Mouse (Mus musculus) B cell, adult 62 days (primary cell): ENCODE results near the gene Prim1. TPM values are rescaled to one million over a fixed set of nuclear protein-coding genes. Genes with fewer than 3 reads are reported as not detected.

Experiments
- total RNA-seq: library from RNA; stranded (reverse); gene quantifications from 4 replicates; pipeline ENCODE4 v1.2.4, GENCODE M21; 2023

The Prim1 gene
- total RNA-seq: 13.5 to 17.2 TPM (median 14.0 TPM) in 4 replicates

DNA sequence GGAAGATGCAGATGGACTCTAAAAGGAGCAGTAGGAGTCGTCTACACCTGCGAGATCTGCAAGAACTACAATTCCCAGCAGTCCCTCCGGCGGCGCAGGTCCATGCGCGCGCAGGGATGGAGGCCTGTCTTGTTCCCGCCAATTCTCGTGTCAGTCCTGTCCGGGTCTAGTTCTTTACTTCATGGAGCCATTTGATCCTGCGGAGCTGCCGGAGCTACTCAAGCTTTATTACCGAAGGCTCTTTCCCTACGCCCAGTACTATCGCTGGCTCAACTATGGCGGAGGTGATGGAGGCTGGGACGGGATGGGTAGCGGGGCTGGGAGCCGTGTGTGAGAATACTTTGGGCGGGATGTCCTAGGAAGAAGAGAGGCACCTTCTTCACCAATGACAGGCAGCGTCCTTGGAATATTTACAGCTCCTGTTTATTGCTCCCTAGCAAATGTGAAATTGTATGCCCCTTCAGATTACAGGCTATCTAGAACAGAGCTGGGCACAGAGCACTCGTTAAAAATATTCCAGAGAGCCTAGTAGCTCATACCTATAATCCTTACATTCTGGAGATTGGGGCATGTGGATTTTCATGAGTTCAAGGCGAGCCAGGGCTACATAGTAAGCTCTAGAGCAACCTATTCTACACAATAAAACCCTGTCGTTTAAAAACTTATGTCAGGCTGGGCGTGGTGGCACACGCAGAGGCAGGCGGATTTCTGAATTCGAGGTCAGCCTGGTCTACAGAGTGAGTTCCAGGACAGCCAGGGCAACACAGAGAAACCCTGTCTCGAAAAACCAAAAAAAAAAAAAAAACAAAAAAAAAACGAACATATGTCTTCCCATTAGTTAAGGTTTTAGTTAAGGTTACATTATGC lies at the start of gene Prim1:
Gene Prim1, plus strand, starts transcription at position 101 of the 867 bp plus-strand sequence.

DNA sequence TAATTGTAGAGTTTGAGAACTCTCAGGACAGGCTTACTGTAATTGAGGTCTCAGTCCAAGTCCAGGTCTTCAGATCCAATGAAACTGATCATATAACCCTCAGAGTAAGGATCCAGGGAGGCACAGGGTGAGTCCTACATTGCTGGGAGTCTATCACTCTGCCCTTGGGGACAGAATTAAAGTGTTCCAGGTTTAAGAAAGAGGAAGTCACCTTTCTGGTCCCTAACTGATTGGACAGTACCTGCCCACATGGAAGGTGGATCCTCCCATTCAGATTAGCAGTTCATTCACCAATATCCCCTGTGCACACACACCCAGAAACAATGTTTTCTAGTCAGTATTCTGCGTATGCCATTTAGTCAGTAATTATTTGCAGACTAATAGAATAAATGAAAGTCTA lies 7.5 kb upstream of the Prim1 start, which contains the start of gene Hsd17b6:
Gene Hsd17b6, minus strand, starts transcription at position 166 of the 400 bp plus-strand sequence.

DNA sequence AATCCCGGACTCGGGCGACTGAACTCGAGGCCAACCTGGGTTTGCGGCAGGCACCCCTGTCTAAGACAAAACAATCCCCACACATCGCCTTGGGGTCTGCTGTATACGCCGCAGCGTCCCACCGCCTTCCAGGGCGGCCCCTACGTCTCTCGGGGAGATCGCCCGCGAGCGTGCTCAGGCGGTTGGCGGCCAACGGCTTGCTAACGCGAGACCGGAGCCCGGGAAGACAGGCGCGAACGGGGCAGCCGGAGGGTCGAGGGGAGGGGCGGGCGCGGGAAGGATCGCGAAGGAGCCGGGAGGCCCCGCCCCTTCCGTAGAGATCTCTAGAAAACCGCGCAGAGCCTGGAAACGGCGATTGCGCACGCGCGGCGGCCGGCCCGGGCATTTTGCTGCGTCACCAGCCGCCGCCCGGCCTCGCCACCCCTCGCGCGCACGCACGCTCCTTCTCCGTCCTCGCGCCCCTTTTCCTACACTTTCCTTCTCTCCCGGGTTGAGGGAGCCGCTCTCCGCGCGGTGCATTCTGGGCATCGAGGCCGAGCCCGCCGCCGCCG lies 43.7 kb downstream of the Prim1 start, which contains the start of gene Ptges3:
Gene Ptges3, plus strand, starts transcription at position 354 of the 551 bp plus-strand sequence.

Other genes starting within 250 kb of the Prim1 start
- gene Rdh9, start 238.8 kb upstream of the Prim1 start, total RNA-seq: 0.41 to 0.43 TPM in 2 of 4 replicates, not detected in the others
- not detected in 4 replicates for gene Rdh16, start 214.0 kb upstream of the Prim1 start, total RNA-seq
- gene Rdh19, start 165.2 kb upstream of the Prim1 start, total RNA-seq: not detected in 4 replicates
- gene Rdh16f2, start 148.7 kb upstream of the Prim1 start, total RNA-seq: not detected in 4 replicates
- gene Rdh7, start 126.4 kb upstream of the Prim1 start, total RNA-seq: not detected in 4 replicates
- gene Sdr9c7, start 116.7 kb upstream of the Prim1 start, total RNA-seq: not detected in 4 replicates
- not detected in 4 replicates for gene Hsd17b6, start 7.6 kb upstream of the Prim1 start, total RNA-seq
- gene Naca, start 20.4 kb downstream of the Prim1 start, total RNA-seq: 587 to 616 TPM (median 605 TPM) in 4 replicates
- 110 to 153 TPM (median 131 TPM) in 4 replicates for gene Ptges3, start 43.8 kb downstream of the Prim1 start, total RNA-seq
- gene Atp5b, start 68.1 kb downstream of the Prim1 start, total RNA-seq: 523 to 608 TPM (median 568 TPM) in 4 replicates
- gene Baz2a, start 76.4 kb downstream of the Prim1 start, total RNA-seq: 124 to 141 TPM (median 134 TPM) in 4 replicates
- gene Rbms2, start 165.1 kb downstream of the Prim1 start, total RNA-seq: 43.9 to 52.8 TPM (median 47.8 TPM) in 4 replicates
- gene Gls2, start 179.3 kb downstream of the Prim1 start, total RNA-seq: not detected in 4 replicates
- 12.3 to 17.4 TPM (median 15.1 TPM) in 4 replicates for gene Spryd4, start 196.6 kb downstream of the Prim1 start, total RNA-seq
- not detected in 4 replicates for gene Mip, start 210.7 kb downstream of the Prim1 start, total RNA-seq
- gene Timeless, start 216.9 kb downstream of the Prim1 start, total RNA-seq: 13.7 to 23.7 TPM (median 16.3 TPM) in 4 replicates
- not detected in 4 replicates for gene Apon, start 238.9 kb downstream of the Prim1 start, total RNA-seq